Mouse (Mus musculus): ENCODE measurements around the gene Kif5a.

Kif5a gene

DNA sequence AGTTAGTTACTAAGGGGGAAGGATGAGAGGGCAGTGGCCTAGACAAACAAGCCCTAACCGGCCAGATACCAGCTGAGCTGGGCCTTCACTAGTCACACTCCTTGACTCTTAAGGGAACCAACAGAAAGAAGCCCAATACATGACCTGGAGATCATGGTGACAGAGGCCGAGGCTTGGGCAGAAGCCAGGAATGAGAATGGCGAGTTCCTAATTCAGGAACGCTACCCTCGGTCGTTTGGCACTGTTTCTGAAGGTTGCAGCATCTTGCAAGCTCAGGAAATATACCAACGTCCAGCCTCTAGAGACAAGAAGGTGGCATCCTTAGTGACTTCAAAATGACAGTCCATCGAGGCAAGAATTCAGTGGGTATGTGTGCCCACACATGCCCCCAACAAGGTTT, 1.2 kb upstream of the Kif5a start:
- no peak for DNase-seq

DNA sequence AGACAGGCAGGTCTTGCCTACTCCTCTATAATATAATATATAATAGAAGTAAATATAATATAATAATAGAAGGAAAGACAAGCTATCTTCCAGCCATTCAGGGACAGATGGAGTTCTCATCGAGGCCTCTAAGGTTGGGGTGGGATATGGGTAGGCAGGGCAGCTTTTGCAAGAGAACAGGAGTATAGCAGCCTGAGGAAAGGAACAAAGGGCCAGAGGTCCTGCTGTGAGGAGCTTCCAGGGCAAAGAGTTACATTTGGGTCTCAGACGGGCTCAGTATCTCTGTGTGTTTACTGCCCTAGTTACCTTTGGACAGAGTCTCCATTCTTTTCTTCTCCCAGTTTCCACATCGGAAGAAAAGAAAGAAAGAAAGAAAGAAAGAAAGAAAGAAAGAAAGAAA, 483 bp upstream of the Kif5a start:
- no peak for DNase-seq

DNA sequence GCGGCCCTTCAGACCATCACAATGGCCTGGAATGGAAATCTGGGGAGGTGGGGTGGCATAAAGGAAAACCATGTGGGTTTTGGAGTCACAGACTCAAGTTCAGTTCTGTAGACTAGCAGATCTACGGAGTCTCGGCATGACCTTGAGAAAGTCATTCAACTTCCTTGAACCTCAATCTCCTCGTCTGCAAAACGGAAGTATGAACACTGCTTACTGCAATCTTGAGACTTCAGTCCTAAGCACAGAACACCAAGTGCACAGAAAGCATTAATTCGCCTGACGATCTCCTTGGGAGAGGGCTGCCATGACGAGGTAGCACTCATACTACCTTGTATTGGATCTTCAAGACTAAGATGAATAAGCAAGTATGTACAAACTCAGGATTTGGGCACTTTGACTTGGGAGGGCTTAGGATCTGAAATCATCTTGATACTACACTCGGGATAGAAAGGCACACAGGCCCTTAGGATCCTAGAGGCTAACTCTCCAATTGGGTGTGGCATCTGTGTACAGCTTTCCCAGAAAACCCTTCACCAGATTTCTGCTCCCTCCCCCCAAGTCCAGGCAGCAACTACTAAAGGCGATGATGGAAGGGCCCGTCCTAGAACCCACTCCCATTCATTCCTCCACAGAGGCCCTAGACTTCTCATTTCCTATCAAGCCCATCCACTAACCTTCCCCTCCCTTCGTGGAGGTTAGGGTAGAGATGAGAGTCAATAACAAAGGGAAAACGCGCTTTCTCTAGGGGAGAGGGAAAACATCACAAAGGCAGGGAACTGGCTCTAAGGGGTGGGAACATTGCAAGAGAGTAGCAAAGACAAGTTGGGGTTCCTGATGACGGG, 1.2 kb downstream of the Kif5a start:
- no peak for DNase-seq

DNA sequence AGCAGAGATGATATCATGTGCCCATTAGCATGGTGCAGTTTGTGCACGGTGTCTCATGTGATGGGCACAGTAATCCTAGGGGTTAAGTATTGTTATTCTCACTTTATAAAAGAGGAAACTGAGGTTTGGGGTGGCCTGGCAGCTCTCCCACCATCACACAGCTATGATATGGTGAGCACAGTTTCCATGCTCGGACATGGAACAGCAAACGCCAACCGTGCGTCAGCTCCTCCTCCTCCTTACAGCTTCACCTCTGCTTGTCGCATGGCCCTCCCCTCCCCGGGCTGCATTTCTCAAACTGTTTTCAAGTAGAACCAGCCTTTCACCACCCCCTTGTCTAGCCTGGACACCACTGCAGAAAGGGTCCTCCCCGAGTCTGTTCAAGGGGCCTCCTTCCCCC, 4.7 kb downstream of the Kif5a start:
- no peak for DNase-seq

DNA sequence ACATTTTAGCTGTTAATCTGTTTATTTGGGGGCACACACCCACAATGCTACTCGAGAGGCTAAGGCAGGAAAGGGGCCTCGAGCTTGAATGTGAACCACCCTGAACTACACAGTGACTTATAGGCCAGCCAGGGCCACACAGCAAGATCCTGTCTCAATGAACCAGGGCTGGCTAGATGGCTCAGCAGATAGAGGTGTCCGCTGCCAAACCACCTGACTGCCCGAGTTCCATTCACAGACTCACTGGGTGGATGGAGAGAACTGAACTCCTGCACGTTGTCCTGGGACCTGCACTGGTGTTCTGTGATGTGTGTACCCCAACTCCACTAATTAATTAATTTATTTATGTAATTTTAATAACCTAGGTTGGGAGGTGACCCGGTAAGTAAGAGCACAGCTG, 5.4 kb downstream of the Kif5a start:
- DNase-seq, result no peak

DNA sequence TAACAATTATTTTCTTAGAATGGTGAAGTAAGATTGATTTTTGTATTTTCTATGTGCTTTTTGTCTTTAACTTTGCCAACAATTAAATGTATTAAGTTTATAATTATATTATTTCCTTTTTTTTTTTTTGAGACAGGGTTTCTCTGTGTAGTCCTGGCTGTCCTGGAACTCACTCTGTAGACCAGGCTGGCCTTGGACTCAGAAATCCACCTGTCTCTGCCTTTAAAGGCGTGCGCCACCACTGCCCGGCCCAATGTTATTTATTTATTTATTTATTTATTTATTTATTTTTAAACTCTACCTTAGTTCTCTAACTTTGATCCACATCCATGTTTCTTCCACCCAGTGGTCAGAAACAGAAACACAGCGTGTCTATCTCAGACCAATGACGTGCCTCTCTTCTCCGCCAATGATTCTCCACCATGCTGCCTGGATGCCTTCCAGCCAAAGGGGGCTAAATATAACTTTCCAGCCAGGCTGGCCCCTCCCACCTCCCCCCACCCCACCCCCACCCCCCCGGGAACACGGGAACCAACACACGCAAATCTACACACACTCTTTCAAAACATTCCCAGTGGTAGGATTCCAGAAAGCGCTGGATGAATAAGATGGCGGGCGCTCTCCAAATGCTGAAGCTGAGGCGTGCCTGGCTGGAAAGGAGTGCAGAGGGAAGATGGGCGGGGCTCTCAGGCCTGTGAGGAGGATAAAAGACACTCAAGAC, 7.4 kb downstream of the Kif5a start:
- DNase-seq, result peak; percentile 74

DNA sequence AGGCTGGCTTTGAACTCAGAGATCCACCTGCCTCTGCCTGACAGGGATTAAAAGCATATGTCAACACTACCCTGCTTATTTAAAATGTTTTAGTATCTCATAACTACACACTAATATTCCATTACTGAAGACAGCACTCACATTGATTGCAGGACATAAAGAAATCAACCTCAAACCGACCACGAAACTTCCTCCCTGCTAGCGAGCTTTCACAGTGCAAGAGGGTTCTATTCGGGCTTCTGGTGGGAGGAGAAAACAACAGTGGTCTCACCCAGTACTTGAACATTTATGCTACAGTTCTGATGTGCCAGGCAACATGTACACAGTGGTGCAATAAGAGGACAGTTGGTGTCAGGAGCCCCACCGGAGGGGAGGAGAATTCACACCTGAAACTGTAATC, 12.3 kb downstream of the Kif5a start:
- no peak for DNase-seq

DNA sequence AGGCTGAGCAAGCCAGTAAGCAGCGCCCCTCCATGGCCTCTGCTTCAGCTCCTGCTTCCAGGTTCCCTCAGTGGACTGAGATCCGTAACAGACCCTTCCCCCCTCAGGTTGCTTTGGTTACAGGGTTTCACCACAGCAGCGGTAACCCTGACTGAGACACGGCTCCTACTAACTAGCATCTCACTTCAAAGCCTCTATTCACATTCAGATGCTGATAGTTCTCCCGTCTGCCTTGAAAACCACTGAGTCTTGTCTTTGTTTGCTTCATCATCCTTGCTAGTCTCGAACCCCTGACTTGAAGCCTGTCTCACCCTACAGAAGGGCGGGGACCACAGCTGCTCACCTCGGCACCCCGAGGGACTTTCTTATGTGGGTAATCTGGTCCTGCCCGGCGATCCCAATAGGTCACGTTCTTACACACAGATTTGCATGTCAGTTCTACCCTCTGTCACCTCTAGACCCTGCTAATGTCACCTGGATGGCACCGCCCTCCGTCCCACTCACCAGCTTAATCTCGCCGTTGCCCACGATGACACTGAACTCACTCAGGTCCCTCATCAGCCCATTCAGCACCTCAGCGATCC, 24.8 kb downstream of the Kif5a start:
- DNase-seq, result no peak

DNA sequence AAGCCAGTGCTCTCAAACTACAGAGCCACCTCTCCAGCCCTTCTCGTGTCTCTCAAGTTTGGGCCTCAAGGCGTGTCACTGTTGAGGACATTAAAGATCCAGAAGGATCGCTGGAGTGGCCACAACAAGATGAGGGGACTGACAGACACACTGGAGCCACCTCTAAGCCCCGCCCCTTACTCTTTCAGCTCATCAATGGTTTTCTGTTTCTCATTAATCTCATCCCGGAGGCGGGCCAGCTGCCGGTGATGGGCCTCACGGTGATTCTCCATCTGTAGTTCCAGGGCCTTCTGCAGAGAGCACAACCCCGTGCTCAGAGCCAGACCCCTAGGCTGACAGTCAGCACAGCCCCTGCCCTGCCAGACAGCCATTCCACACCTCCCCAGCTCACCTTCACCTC, 26.6 kb downstream of the Kif5a start:
- DNase-seq, result no peak

DNA sequence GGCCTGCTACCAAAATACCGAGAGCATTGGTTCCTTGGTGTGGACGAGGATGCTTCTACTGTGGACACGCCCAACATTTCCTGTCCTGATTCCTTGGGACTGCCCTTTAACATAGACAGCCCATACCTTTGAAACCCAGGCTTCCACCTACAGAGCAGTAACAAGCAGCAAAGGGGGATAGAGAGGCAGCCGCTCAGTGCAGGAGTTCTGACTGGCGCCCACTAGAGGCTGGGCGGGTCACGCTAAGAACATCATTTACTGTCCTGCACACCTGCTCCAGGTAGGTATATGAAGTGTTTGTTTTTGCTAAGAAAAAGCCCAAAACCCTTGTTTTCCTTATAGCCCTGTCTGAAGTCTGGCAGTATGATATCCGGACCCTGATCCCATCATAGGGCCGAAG, 30.0 kb downstream of the Kif5a start:
- DNase-seq, result no peak

DNA sequence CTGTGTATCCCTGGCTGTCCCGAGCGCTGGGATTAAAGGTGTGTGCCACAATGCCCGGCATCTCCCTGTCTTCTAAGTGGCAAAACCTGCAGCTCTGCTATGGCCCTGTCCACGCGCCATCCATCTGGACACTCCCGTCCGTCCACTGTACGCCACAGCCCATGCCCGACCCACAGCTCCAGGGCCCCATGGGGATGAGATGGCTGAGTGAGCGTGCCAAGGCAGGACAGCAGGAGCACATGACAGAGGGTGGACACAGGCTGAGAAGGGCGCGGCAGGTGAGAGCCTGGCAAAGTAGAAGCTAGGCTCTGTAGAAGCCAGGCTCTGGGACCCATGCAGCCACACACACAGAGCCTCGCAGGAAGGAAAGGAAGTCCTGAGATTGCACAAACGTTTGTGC, 31.4 kb downstream of the Kif5a start:
- DNase-seq, result no peak

DNA sequence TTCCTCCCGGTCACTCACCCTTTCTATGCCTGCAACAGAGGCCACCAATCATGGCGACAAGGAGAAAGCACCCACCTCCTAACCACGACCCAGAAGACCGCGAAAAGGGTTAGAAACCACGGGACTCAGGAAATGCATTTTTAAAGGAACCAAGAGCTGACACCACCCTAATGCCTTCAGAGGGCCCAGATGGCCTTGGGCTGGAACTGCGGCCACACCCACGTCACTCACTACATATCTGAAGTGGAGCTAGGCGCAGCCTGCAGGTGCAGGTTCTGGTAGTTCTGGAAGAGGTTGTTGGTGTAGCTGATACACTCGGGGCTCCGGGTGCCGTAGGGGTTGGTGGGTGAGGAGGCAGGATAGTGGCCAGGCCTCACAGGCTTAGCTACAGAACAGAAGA, 32.5 kb downstream of the Kif5a start:
- DNase-seq, result no peak

DNA sequence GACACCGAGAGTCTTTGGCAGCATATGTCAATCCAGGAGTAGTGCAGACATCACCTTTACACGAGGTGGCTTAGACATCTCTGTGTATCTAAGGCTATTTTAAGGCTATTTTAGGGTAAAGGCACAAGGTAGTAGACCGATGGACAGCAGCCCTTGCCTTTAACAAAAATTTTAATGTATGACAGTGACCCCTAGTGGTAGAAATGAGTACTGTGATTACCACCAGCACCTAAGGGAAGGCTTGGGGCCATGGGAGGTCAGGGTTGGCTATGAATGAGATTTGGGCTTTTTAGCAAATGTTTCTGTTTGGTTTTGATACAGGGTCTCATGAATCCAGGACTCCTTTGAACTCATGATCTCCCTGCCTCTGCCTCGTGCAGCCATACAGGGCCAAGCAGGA, 34.3 kb downstream of the Kif5a start:
- DNase-seq, result peak; percentile 69

DNA sequence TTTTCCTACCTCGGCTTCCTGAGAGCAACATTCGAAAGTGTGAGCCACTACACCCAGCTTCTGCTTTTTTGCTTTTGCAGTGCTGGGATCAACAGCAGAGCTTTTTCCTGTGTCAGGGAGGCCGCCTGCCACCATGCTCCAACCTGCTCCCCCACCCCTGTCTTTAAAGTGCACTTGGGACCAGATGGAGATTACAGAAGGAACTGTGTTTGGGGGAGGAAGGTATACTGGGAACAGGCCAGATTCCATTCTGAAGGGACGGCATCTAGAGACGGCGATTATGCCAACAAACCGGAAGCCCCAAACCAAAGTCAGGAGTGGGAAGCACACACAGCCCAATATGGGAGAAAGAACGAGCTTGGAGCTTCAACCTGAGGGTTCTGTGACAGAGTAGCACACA, 36.0 kb downstream of the Kif5a start:
- no peak for DNase-seq

DNA sequence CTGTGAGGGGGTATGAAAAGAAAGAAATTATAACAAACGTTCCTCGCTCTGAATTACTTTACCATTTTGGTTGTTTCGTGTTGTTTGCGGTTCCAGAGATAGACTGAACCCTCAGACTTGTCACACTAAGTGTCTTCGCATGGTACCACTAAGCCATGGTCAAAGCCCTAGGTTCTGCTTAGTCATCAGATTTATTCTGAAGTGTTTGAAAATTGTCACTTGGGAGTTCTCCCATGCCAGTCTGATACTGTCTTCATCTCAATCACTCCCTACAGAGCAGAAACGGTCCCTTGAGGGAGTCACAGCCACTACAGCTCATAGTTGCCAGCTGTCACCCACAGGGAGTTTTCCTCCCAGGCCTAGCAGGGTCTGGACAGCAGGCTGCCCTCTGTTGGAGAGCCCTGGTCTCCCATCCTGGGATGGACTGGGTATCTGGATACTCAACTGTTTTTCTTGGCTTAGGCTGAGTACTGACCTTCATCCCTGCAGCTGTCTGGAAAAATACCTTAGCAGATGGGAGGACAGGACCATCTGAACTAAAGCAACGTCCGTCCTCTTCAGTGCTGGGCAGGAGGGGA, 36.7 kb downstream of the Kif5a start:
- peak; percentile 40 for DNase-seq

DNA sequence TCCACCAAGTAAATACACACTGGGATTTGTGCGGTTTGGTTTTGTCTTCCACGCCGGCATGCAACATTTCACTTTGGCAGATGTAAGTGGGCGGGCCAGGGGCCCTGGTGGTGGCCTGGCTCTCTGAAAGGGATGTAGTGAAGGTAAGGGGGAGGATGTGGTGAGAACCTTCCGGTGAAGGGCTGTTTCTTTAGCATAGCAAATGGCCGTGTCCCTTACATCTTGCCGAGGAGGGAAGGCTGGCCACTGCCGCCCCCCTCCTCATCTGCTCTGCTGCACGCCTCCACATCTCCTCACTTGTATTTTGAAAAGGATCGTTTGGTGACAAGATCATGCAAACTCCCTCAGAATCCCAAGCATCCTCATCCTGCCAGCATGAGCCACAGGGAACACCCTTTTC, 37.4 kb downstream of the Kif5a start:
- no peak for DNase-seq

DNA sequence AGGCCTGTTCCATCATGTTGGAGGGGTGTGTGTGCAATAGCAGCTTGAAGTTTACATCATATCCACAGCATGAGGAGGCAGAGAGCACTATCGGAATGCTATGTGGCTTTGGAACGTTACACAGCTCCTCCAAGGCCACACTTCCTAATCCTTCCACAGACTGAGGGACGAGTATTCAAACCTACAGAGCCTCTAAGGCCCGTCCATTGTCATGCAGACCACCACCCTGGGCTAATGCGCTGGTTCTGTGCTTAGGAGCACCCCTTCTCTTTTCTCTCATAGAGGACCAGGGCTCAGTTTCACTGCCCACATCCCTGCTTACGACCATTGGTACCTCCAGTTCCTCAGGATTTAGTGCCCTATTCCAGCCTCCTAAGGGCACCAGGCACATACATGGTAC, 37.9 kb downstream of the Kif5a start:
- DNase-seq, result no peak

DNA sequence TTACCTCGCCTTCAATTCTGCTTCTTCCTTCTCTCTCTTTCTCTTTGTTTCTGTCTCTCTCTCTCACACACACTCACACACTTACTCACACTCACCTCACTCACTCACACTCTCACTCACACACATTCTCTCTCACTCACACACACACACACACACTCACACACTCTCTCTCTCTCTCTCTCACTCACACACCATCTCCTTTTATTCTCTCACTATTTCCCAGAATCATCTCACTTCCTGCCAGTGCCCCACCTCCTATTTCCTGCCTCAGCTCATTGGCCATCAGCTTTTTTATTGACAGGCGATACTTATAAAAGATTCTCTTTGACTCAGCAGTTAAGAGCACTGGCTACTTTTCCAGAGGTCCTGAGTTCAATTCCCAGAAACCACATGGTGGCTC, 44.8 kb downstream of the Kif5a start:
- DNase-seq, result no peak

DNA sequence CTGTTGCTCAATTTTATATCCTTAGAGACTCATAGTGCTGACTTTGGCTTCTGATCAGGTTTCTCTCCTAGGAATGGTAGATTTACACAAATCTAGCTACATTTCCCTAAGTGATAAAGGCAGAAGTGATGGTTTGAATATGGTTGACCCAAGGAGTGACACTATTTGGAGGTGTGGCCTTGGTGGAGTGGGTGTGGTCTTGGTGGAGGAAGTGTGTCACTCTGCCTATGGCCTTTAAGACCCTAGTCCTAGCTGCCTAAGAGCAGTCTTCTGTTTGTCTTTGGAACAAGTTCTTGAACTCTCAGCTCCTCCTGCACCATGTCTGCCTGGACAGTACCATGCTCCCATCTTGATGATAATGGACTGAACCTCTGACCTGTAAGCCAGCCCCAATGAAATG, 46.0 kb downstream of the Kif5a start:
- DNase-seq, result no peak

DNA sequence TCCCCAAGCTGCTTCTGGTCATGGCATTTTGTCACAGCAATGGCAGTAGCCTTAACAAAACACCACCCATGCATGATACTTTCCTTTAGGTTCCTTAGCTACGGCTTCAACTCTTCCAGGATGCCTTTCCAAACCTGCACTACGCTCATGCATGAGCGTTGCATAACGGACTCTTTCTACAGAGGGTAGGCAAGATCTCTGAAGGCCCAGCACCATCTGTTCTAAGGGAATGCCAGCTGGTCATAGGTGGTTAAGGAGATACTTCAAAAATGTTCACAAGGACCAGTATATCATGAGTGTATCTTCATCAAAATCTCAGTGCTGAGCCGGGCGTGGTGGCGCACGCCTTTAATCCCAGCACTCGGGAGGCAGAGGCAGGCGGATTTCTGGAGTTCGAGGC, 46.7 kb downstream of the Kif5a start:
- DNase-seq, result no peak

DNA sequence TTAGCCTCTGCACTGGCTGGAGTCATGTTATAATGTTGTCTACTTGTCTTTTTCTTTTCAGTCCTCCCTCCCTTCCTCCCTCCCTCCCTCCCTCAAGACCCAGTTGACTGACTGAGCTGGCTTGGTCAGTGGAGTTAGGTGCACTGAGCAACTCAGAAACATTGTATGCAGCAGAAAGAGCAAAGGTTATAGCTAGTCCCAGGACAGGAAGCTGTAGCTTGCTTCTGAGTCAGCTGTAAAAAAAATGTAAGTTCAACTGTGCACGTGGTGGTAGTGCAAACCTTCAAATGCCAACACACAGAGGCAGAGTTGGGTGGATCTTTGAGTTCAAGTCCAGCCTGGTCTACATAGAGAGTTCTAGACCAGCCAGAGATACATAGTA, 48.7 kb downstream of the Kif5a start:
- no peak for DNase-seq

DNA sequence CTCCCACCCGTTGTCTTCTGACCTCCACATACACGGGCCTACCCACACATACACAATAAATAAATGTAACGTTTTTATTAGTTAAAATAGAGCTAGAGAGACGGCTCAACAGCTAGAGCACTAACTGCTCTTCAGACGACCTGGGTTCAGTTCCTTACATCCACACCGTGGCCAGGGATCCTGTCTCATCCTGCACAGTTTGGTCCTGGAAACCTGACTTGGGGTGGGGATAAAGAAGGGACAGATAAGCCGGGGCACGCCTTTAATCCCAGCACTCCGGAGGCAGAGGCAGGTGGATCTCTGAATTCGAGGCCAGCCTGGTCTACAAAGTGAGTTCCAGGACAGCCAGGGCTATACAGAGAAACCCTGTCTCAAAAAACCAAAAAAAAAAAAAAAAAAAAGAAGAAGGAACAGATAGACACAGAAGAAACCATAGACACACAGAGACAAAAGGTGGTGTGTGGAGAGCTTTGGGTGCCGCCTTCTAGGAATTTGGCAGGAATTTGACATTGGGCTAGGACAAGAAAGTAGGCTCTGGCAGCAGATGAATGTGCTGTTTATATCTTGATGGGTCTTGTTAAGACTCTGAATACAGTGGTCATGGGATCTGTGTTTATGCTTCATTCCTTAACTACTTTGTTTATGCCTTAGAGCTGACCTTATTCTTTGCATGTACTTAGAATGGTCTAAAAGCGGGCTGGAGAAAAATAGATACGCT, 49.3 kb downstream of the Kif5a start:
- DNase-seq, result no peak

DNA sequence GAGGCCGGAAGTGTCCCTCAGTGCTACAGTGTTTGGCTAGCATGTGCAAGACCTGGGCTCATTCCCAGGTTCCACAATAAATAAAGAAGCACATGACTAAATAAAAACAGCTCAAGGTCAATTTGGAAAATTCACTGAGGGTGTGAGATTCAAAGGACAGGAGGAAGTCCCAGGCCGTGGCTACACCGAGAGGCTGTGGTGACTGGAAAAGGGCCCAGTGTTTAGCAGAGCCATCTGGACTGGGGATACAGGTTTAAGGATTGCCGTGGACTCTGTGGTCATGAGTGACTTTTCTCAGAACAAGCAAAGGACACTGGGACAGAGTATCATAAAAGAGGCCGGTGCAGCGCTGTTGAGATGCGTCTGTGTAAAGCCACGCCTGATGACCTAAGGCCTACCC, 49.9 kb downstream of the Kif5a start:
- DNase-seq, result no peak
